9 mouse cellular contexts compared by ENCODE assay signal in genomic region chr6:97478981-97479860, GRCm38 (mm10).
DNase-seq lines count a peak whose midpoint lies in the region; ATAC-seq and TF ChIP-seq lines count a peak whose summit lies in the region.
"Had no signal": no experiment of that assay in that cellular context is flagged by ENCODE, and none has a peak within 500 bp of the region (broad histone marks: within the 10 kb centered on the region; RNA-seq: fewer than 3 reads in every experiment).

No protein-coding gene starts in this region.

- H3K27ac ChIP-seq in gastrocnemius, adult 2 months, result peak overlapping the region; percentile 20
- H3K27ac ChIP-seq in lung, postnatal 0 days (ENCODE audit: low read length), result no peak overlapping the region
- H3K27ac ChIP-seq in macrophage, result peak overlapping the region; percentile 89
- H3K27ac ChIP-seq: hindbrain, embryonic 12.5 days had no signal

- peaks cover 87% of the 10 kb centered on the region for H3K79me2 ChIP-seq in macrophage (ENCODE audit: inconsistent target)

- TF ChIP-seq EP300 in lung, postnatal 0 days (IDR thresholded peaks at IDR 0.05), result no peak

- WGBS in lung, postnatal 0 days, result 55% methylated on average over 19 of the region's 19 CpGs
- WGBS in macrophage (ENCODE audit: missing documents), result 48% methylated on average over 17 of the region's 19 CpGs

- no peak overlapping the region for H3K4me2 ChIP-seq in lung, postnatal 0 days (replicated peaks; ENCODE audit: low read depth, low read length)
- H3K4me2 ChIP-seq: hindbrain, embryonic 12.5 days had no signal

- H3K4me1 ChIP-seq in lung, postnatal 0 days (ENCODE audit: insufficient read depth, low read depth, low read length), result no peaks in the 10 kb centered on the region; the same call in 1 of the 2 replicates

- H3K36me3 ChIP-seq in lung, postnatal 0 days (ENCODE audit: insufficient read depth, low read length), result no peaks in the 10 kb centered on the region
- peaks cover 18% of the 10 kb centered on the region; the same call in 1 of the 2 replicates for H3K36me3 ChIP-seq in macrophage (ENCODE audit: inconsistent target)
- H3K36me3 ChIP-seq: hindbrain, embryonic 12.5 days had no signal

- H3K9me3 ChIP-seq in lung, postnatal 0 days (ENCODE audit: low read length), result no peaks in the 10 kb centered on the region
- H3K9me3 ChIP-seq: hindbrain, embryonic 12.5 days had no signal

- no peaks in the 10 kb centered on the region for H3K27me3 ChIP-seq in lung, postnatal 0 days (replicated peaks; ENCODE audit: insufficient read depth, low read length)
- H3K27me3 ChIP-seq: hindbrain, embryonic 12.5 days had no signal

- ATAC-seq in lung, postnatal 0 days, result peak; percentile 25
- peak; percentile 37 to 42; a peak in 2 of 4 replicates for ATAC-seq in hematopoietic stem cell, adult 5-6 weeks (replicated peaks in 1 of 2; ENCODE audit: insufficient read depth in 1 of 2, low FRiP score in 2 of 2, low TSS enrichment in 1 of 2, low read depth in 1 of 2, poor library complexity in 2 of 2, severe bottlenecking in 2 of 2)

- H3K9ac ChIP-seq in lung, postnatal 0 days (replicated peaks; ENCODE audit: low read depth), result no peak overlapping the region
- H3K9ac ChIP-seq: hindbrain, embryonic 12.5 days had no signal

- no peak for TF ChIP-seq CTCF in gastrocnemius, adult 2 months (IDR thresholded peaks at IDR 0.05)
- TF ChIP-seq CTCF in lung, postnatal 0 days (IDR thresholded peaks at IDR 0.05), result no peak

- intact Hi-C loops in gastrocnemius, adult 2 months (cut with DNase I), result no loop called here

- DNase-seq in gastrocnemius, adult 2 months, result no peak
- DNase-seq in gastrocnemius, postnatal 10 days, result no peak
- DNase-seq in lung, postnatal 0 days (ENCODE audit: low spot score), result peak; percentile 41
- DNase-seq in lung, postnatal 25 days (ENCODE audit: low spot score), result no peak
- DNase-seq in Muller cell, postnatal 12 days (ENCODE audit: inconsistent ontology term), result no peak
- DNase-seq in thymus, adult 18-20 months, result no peak

- H3K4me3 ChIP-seq in gastrocnemius, adult 2 months, result no peak overlapping the region
- no peak overlapping the region for H3K4me3 ChIP-seq in lung, postnatal 0 days (ENCODE audit: low read depth, low read length)
- H3K4me3 ChIP-seq in macrophage (ENCODE audit: inconsistent target), result no peak overlapping the region
- H3K4me3 ChIP-seq: hindbrain, embryonic 12.5 days had no signal
